Mouse (Mus musculus) MEL (cell line): Measurements from ENCODE around the gene Nt5c3b. TPM values are rescaled to one million over a fixed set of nuclear protein-coding genes. Genes with fewer than 3 reads are reported as not detected.

Experiments
- DNase-seq: peaks from one replicate; pipeline ENCODE4 v3.0.0; 2011; ENCODE audit warnings: low read depth, low spot score
- H3K27ac ChIP-seq: 2 replicates; pipeline ENCODE4 v1.5.1; 2012; ENCODE audit warnings: low read depth, mild to moderate bottlenecking, control low read depth, low read length, moderate library complexity; ENCODE audit not compliant: control insufficient read depth
- H3K27me3 ChIP-seq, 2 experiments: fragments of 150-350 bp in 1 of 2; sonication (generic) in 1 of 2; 2 replicates each; pipeline ENCODE4 v1.6.1; 2012; ENCODE audit warnings: low read length in 2 of 2, mild to moderate bottlenecking in 2 of 2, improper control_type of control experiment in 1 of 2, moderate library complexity in 1 of 2; ENCODE audit not compliant: insufficient read depth in 2 of 2, control insufficient read depth in 1 of 2
- H3K36me3 ChIP-seq, 2 experiments: 2 replicates each; pipeline ENCODE4 v1.6.1; 2012 to 2014; ENCODE audit warnings: low read length in 2 of 2, improper control_type of control experiment in 1 of 2, inconsistent platforms in 1 of 2, mild to moderate bottlenecking in 1 of 2; ENCODE audit not compliant: insufficient read depth in 2 of 2, control insufficient read depth in 1 of 2
- H3K4me1 ChIP-seq, 2 experiments: fragments of 150-350 bp in 1 of 2; sonication (generic) in 1 of 2; 2 replicates each; pipeline ENCODE4 v1.6.1; 2012; ENCODE audit warnings: low read length in 2 of 2, improper control_type of control experiment in 1 of 2, mild to moderate bottlenecking in 1 of 2; ENCODE audit not compliant: insufficient read depth in 2 of 2, control insufficient read depth in 1 of 2
- H3K4me3 ChIP-seq, 2 experiments: fragments of 150-350 bp in 1 of 2; sonication (generic) in 1 of 2; 2 replicates each; pipeline ENCODE4 v1.5.1; 2012; ENCODE audit warnings: low read depth in 2 of 2, low read length in 2 of 2, mild to moderate bottlenecking in 2 of 2, moderate library complexity in 2 of 2, control low read depth in 1 of 2, improper control_type of control experiment in 1 of 2; ENCODE audit not compliant: control insufficient read depth in 1 of 2, insufficient read depth in 1 of 2
- H3K79me2 ChIP-seq: 2 replicates; pipeline ENCODE4 v1.6.1; 2012; ENCODE audit warnings: mild to moderate bottlenecking, low read length, moderate library complexity; ENCODE audit not compliant: control insufficient read depth, poor library complexity, insufficient read depth
- H3K9ac ChIP-seq: 2 replicates; pipeline ENCODE4 v1.6.1; 2012; ENCODE audit warnings: low read depth, mild to moderate bottlenecking, control low read depth, low read length, moderate library complexity; ENCODE audit not compliant: control insufficient read depth, poor library complexity, severe bottlenecking
- H3K9me3 ChIP-seq: fragments of 150-350 bp; sonication (generic); replicated peaks from 2 replicates; pipeline ENCODE4 v1.6.1; 2012; ENCODE audit warnings: mild to moderate bottlenecking, low read length, improper control_type of control experiment, moderate library complexity; ENCODE audit not compliant: insufficient read depth
- BHLHE40 ChIP-seq: IDR thresholded peaks from 2 replicates; pipeline ENCODE4 v1.6.1; 2012; ENCODE audit warnings: low read depth, mild to moderate bottlenecking, inconsistent platforms, low read length, improper control_type of control experiment, borderline replicate concordance
- E2F4 ChIP-seq: IDR thresholded peaks from 2 replicates; pipeline ENCODE4 v1.6.1; 2011; ENCODE audit warnings: low read depth, low read length, improper control_type of control experiment, borderline replicate concordance
- ELF1 ChIP-seq: IDR thresholded peaks from 2 replicates; pipeline ENCODE4 v1.6.1; 2014; ENCODE audit warnings: low read depth, mild to moderate bottlenecking, inconsistent platforms, low read length, improper control_type of control experiment, moderate library complexity
- ETS1 ChIP-seq: IDR thresholded peaks from 2 replicates; pipeline ENCODE4 v1.6.1; 2012; ENCODE audit warnings: low read depth, mild to moderate bottlenecking, inconsistent platforms, low read length, improper control_type of control experiment, moderate library complexity
- GABPA ChIP-seq: IDR thresholded peaks from 2 replicates; pipeline ENCODE4 v1.6.1; 2012; ENCODE audit warnings: low read depth, mild to moderate bottlenecking, inconsistent platforms, low read length, improper control_type of control experiment, moderate library complexity
- GATA1 ChIP-seq: IDR thresholded peaks from 2 replicates; pipeline ENCODE4 v1.6.1; 2011; ENCODE audit warnings: low read depth, low read length, improper control_type of control experiment
- HCFC1 ChIP-seq: IDR thresholded peaks from 2 replicates; pipeline ENCODE4 v1.6.1; 2012; ENCODE audit warnings: low read depth, mild to moderate bottlenecking, inconsistent platforms, low read length, improper control_type of control experiment, moderate library complexity
- KAT2A ChIP-seq: conservative IDR thresholded peaks from 2 replicates; pipeline ENCODE4 v1.6.1; 2012; ENCODE audit warnings: low read depth, low read length, improper control_type of control experiment, inconsistent platforms
- MAX ChIP-seq: IDR thresholded peaks from 2 replicates; pipeline ENCODE4 v1.6.1; 2011; ENCODE audit warnings: low read length, improper control_type of control experiment
- MXI1 ChIP-seq: IDR thresholded peaks from 2 replicates; pipeline ENCODE4 v1.6.1; 2011; ENCODE audit warnings: mild to moderate bottlenecking, low read depth, low read length, improper control_type of control experiment
- MYC ChIP-seq: IDR thresholded peaks from 2 replicates; pipeline ENCODE4 v1.6.1; 2011; ENCODE audit warnings: low read depth, mild to moderate bottlenecking, low read length, improper control_type of control experiment, moderate library complexity
- POLR2A ChIP-seq, 2 experiments: IDR thresholded peaks; 2 replicates each; pipeline ENCODE4 v1.6.1; 2011 to 2012; ENCODE audit warnings: low read length in 2 of 2, mild to moderate bottlenecking in 2 of 2, control low read depth in 1 of 2, improper control_type of control experiment in 1 of 2, low read depth in 1 of 2, moderate library complexity in 1 of 2; ENCODE audit not compliant: control insufficient read depth in 1 of 2, insufficient read depth in 1 of 2, poor library complexity in 1 of 2
- RAD21 ChIP-seq: IDR thresholded peaks from 2 replicates; pipeline ENCODE4 v1.6.1; 2011; ENCODE audit warnings: mild to moderate bottlenecking, low read depth, low read length, improper control_type of control experiment
- RCOR1 ChIP-seq: IDR thresholded peaks from 2 replicates; pipeline ENCODE4 v1.6.1; 2012; ENCODE audit warnings: low read depth, mild to moderate bottlenecking, inconsistent platforms, low read length, improper control_type of control experiment
- TAL1 ChIP-seq: IDR thresholded peaks from 2 replicates; pipeline ENCODE4 v1.6.1; 2012; ENCODE audit warnings: mild to moderate bottlenecking, inconsistent platforms, low read length, moderate library complexity, mixed read lengths
- TBP ChIP-seq: IDR thresholded peaks from 2 replicates; pipeline ENCODE4 v1.8.0; 2011; ENCODE audit warnings: low read depth, low read length, improper control_type of control experiment
- TCF12 ChIP-seq: IDR thresholded peaks from 2 replicates; pipeline ENCODE4 v1.6.1; 2014; ENCODE audit warnings: low read depth, mild to moderate bottlenecking, inconsistent platforms, low read length, improper control_type of control experiment, moderate library complexity
- USF1 ChIP-seq: IDR thresholded peaks from 2 replicates; pipeline ENCODE4 v1.6.1; 2014; ENCODE audit warnings: low read depth, mild to moderate bottlenecking, inconsistent platforms, low read length, improper control_type of control experiment, moderate library complexity
- ZC3H11A ChIP-seq: IDR thresholded peaks from 2 replicates; pipeline ENCODE4 v1.6.1; 2012; ENCODE audit warnings: low read depth, mild to moderate bottlenecking, inconsistent platforms, low read length, improper control_type of control experiment
- ZKSCAN1 ChIP-seq: IDR thresholded peaks from 2 replicates; pipeline ENCODE4 v1.6.1; 2012; ENCODE audit warnings: low read depth, mild to moderate bottlenecking, inconsistent platforms, low read length, improper control_type of control experiment, moderate library complexity
- polyA plus RNA-seq, 2 experiments: library from polyadenylated mRNA; stranded (reverse) in 1 of 2; unstranded in 1 of 2; fragments of >175 nt in 1 of 2; fragments of >200 nt in 1 of 2; gene quantifications; 2 replicates each; pipeline versions ENCODE4 v1.2.1 to v1.2.4; 2012; ENCODE audit warnings: low replicate concordance in 2 of 2, low read depth in 1 of 2; ENCODE audit not compliant: insufficient read length in 2 of 2, insufficient read depth in 1 of 2, missing spikeins in 1 of 2
- total RNA-seq: library from RNA; depleted of rRNA; stranded (reverse); fragments of 300-350 nt; gene quantifications from 2 replicates; pipeline ENCODE4 v1.2.3, GENCODE M21; 2012; rRNA removed

Gene Nt5c3b
- total and polyA plus RNA-seq, 3 experiments = 61.3 to 287 (median 79.2) TPM

DNA sequence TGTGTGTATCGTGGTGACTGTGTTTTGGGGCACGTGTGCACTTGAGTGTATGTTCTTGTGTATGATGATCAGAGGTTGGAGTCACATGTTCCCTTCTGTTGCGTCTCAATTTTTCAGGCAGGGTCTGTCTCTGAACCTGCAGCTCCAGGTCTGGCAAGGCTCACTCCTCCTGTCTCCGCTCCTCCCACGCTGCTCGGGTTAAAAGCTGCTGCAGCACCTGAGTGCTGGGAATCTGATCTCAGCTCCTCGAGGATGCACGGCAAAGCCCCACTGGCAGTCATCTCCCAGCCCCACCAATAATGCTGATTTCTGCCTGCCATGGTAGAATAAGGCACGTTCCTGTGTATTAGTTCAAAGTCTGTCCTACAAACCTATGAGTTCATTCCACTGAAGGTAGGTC is 66.5 kb downstream of the Nt5c3b start:
- H3K9ac ChIP-seq = no peak overlapping the region
- no peaks in the 10 kb centered on the region for H3K27me3 ChIP-seq
- H3K4me3 ChIP-seq = no peak overlapping the region
- no peak for DNase-seq
- H3K36me3 ChIP-seq = no peaks in the 10 kb centered on the region
- H3K27ac ChIP-seq = no peak overlapping the region
- TF ChIP-seq E2F4 = no peak
- no peak for TF ChIP-seq GATA1
- no peak for TF ChIP-seq HCFC1
- TF ChIP-seq RCOR1 = no peak
- TF ChIP-seq TAL1 = no peak
- no peak for TF ChIP-seq MYC
- no peak for TF ChIP-seq GABPA
- no peak for TF ChIP-seq KAT2A
- no peak for TF ChIP-seq USF1
- no peak for TF ChIP-seq TBP
- TF ChIP-seq RAD21 = no peak
- TF ChIP-seq ZKSCAN1 = no peak
- TF ChIP-seq ETS1 = no peak
- no peak for TF ChIP-seq ZC3H11A
- TF ChIP-seq BHLHE40 = no peak
- no peak for TF ChIP-seq TCF12
- TF ChIP-seq MAX = no peak
- no peak for TF ChIP-seq MXI1
- no peak for TF ChIP-seq POLR2A (IDR thresholded peaks at IDR 0.05; ENCODE audit: control insufficient read depth in 1 of 2, insufficient read depth in 1 of 2, low read depth in 1 of 2, low read length in 2 of 2, poor library complexity in 1 of 2)
- no peak for TF ChIP-seq ELF1
- no peaks in the 10 kb centered on the region for H3K4me1 ChIP-seq
- H3K79me2 ChIP-seq = no peaks in the 10 kb centered on the region
- H3K9me3 ChIP-seq = no peaks in the 10 kb centered on the region

Other genes starting within 250 kb of the Nt5c3b start
- not detected in 2 replicates for gene Krt9, start 248.6 kb downstream of the Nt5c3b start, total RNA-seq
- not detected for gene Krt9, start 248.6 kb downstream of the Nt5c3b start, polyA plus RNA-seq
- not detected in 2 replicates for gene Krt14, start 234.3 kb downstream of the Nt5c3b start, total RNA-seq
- not detected for gene Krt14, start 234.3 kb downstream of the Nt5c3b start, polyA plus RNA-seq
- gene Krt16, start 192.9 kb downstream of the Nt5c3b start, total RNA-seq = not detected in 2 replicates
- gene Krt16, start 192.9 kb downstream of the Nt5c3b start, polyA plus RNA-seq = not detected
- not detected in 2 replicates for gene Krt17, start 180.8 kb downstream of the Nt5c3b start, total RNA-seq
- not detected for gene Krt17, start 180.8 kb downstream of the Nt5c3b start, polyA plus RNA-seq
- not detected in 2 replicates for gene Krt42, start 171.9 kb downstream of the Nt5c3b start, total RNA-seq
- gene Krt42, start 171.9 kb downstream of the Nt5c3b start, polyA plus RNA-seq = not detected
- 320 and 383 TPM in 2 replicates for gene Eif1, start 121.9 kb downstream of the Nt5c3b start, total RNA-seq
- gene Eif1, start 121.9 kb downstream of the Nt5c3b start, polyA plus RNA-seq = 100 to 1,000 TPM; 289 to 926 TPM
- not detected in 2 replicates for gene Gast, start 107.4 kb downstream of the Nt5c3b start, total RNA-seq
- not detected for gene Gast, start 107.4 kb downstream of the Nt5c3b start, polyA plus RNA-seq
- 6.6 and 10.9 TPM in 2 replicates for gene Hap1, start 85.7 kb downstream of the Nt5c3b start, total RNA-seq
- gene Hap1, start 85.7 kb downstream of the Nt5c3b start, polyA plus RNA-seq = 10 to 100 TPM in 1 of 2 experiments, not detected in 1; 34.8 TPM
- gene Jup, start 44.0 kb downstream of the Nt5c3b start, total RNA-seq = 1.0 and 1.4 TPM in 2 replicates
- gene Jup, start 44.0 kb downstream of the Nt5c3b start, polyA plus RNA-seq = 1 to 10 TPM in 1 of 2 experiments, not detected in 1; 8.5 TPM
- gene P3h4, start 27.0 kb downstream of the Nt5c3b start, total RNA-seq = not detected in 2 replicates
- gene P3h4, start 27.0 kb downstream of the Nt5c3b start, polyA plus RNA-seq = under 1 TPM in 1 of 2 experiments, not detected in 1; 0.88 TPM
- 0.19 TPM in 1 of 2 replicates, not detected in the other for gene Fkbp10, start 26.1 kb downstream of the Nt5c3b start, total RNA-seq
- under 1 TPM in 1 of 2 experiments, not detected in 1; 0.28 TPM for gene Fkbp10, start 26.1 kb downstream of the Nt5c3b start, polyA plus RNA-seq
- gene Klhl10, start 109 bp upstream of the Nt5c3b start, total RNA-seq = 0.56 and 0.65 TPM in 2 replicates
- gene Klhl10, start 109 bp upstream of the Nt5c3b start, polyA plus RNA-seq = under 1 TPM in 1 of 2 experiments, not detected in 1; 0.81 TPM
- 31.5 and 34.7 TPM in 2 replicates for gene Klhl11, start 30.9 kb upstream of the Nt5c3b start, total RNA-seq
- gene Klhl11, start 30.9 kb upstream of the Nt5c3b start, polyA plus RNA-seq = 10 to 100 TPM in 1 of 2 experiments, not detected in 1; 11.5 TPM
- 220 and 234 TPM in 2 replicates for gene Acly, start 86.2 kb upstream of the Nt5c3b start, total RNA-seq
- gene Acly, start 86.2 kb upstream of the Nt5c3b start, polyA plus RNA-seq = 100 to 1,000 TPM in 1 of 2 experiments, not detected in 1; 167 TPM
- 0.23 and 0.46 TPM in 2 replicates for gene Ttc25, start 103.8 kb upstream of the Nt5c3b start, total RNA-seq
- gene Ttc25, start 103.8 kb upstream of the Nt5c3b start, polyA plus RNA-seq = under 1 TPM in 1 of 2 experiments, not detected in 1; 0.92 TPM
- gene Cnp, start 133.1 kb upstream of the Nt5c3b start, total RNA-seq = 19.0 and 20.1 TPM in 2 replicates
- gene Cnp, start 133.1 kb upstream of the Nt5c3b start, polyA plus RNA-seq = 10 to 100 TPM in 1 of 2 experiments, not detected in 1; 20.8 TPM
- 37.1 and 40.5 TPM in 2 replicates for gene Nkiras2, start 177.4 kb upstream of the Nt5c3b start, total RNA-seq
- gene Nkiras2, start 177.4 kb upstream of the Nt5c3b start, polyA plus RNA-seq = 10 to 100 TPM in 1 of 2 experiments, not detected in 1; 49.9 TPM
- 230 and 233 TPM in 2 replicates for gene Dnajc7, start 178.4 kb upstream of the Nt5c3b start, total RNA-seq
- gene Dnajc7, start 178.4 kb upstream of the Nt5c3b start, polyA plus RNA-seq = 100 to 1,000 TPM; 346 to 452 TPM